Mouse (Mus musculus): ENCODE measurements around the gene Cnot11.

The Cnot11 gene

GRCm38 (mm10) chr1:39533917-39534316, 875 bp upstream of the Cnot11 start:
- DNase-seq (ENCODE audit: low spot score in 2 of 2): no peak

DNA sequence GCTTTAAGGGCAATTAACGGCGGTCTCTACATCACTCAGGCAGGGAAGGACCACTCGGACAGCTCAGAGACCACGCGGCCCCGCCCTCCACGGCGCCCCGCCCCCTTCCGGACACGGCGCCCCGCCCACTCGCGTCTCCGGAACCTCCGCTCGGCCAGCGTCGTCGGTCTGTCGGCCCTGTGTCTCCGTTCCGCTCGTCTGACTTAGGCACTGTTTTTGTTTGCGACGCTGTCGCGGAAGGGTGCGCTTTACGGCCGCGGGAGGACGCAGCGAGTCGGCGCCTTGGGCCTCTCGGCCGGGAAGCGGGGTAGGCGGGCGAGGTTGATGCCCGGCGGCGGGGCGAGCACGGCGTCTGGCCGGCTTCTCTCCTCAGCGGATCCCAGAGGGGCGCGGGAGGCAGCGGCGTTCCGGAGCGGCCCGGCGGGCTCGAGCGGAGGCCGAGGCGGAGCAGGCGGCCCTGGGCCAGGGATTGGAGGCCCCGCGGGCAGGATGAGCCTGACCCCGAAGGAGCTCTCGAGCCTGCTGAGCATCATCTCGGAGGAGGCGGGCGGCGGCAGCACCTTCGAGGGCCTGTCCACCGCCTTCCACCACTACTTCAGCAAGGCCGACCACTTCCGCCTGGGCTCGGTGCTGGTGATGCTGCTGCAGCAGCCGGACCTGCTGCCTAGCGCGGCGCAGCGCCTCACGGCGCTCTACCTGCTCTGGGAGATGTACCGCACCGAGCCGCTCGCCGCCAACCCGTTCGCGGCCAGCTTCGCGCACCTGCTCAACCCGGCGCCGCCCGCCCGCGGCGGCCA, 921 bp downstream of the Cnot11 start:
- peak; percentile 93 to 95 for DNase-seq (ENCODE audit: low spot score in 2 of 2)

DNA sequence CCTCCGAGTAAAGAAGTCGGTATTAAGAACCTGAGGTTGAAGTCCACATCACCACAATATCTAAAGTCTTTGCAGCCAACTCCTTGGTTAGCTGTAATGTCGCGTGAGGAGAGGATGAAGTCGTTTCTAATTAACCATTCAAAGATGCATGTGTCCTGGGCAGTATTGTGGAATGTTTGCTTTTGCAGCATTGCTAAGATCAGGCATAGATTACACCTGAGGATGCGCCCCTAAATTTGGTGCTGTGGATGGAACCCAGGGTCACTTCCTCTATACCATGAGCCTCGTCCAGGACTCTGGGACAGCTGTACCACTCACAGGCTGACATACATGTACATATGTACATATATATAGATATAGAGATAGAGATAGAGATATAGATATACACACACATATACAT, 1.9 kb downstream of the Cnot11 start:
- no peak for DNase-seq (ENCODE audit: low spot score in 2 of 2)

- no peak for DNase-seq (ENCODE audit: low spot score in 2 of 2)
These were observed 3.0 kb downstream of the Cnot11 start for GRCm38 (mm10) chr1:39537631-39538380.

DNA sequence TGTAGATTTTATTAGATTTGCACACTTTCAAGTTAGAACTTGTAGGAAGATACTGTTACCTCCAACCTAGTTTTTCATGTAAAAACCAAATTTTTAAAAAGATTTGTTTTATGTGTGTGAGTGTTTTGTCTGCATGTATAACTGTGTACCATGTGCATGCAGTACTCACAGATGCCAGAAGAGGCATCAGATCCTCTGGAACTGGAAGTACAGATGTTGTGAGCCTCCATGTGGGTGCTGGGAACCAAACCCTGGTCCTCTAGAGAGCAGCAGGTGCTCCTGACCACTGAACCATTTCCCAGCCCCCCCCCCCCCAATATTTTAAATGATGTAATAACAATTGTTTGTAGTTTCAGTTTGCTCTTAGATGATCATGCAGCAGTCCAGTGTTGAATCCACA, 5.8 kb downstream of the Cnot11 start:
- no peak for DNase-seq (ENCODE audit: low spot score in 2 of 2)

- no peak for DNase-seq (ENCODE audit: low spot score in 2 of 2)
These were observed 10.8 kb downstream of the Cnot11 start for GRCm38 (mm10) chr1:39545589-39545988.

- DNase-seq (ENCODE audit: low spot score in 2 of 2): no peak
These were observed 11.5 kb downstream of the Cnot11 start for GRCm38 (mm10) chr1:39546160-39546866.

DNA sequence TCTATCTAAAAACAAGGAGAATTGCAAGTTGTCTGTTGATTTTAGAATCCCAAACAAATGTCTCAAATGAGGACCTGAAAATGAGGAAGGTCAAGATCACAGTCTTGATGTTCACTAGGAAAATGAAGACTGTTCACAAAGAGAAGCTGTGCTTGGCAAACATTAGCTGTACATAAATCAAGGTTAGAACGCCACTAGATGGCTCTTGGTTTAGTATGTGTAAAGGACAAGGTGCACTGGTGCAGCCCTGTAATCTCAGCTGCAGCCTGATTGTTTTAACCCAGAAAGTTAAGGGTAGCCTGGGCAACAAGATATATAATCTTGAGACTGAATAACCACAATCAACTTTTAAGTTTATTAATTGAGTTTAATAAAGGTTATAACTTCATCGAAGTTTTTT, 12.4 kb downstream of the Cnot11 start:
- no peak for DNase-seq (ENCODE audit: low spot score in 2 of 2)

- DNase-seq (ENCODE audit: low spot score in 2 of 2): no peak
These were observed 15.0 kb downstream of the Cnot11 start for GRCm38 (mm10) chr1:39549831-39550230.

DNA sequence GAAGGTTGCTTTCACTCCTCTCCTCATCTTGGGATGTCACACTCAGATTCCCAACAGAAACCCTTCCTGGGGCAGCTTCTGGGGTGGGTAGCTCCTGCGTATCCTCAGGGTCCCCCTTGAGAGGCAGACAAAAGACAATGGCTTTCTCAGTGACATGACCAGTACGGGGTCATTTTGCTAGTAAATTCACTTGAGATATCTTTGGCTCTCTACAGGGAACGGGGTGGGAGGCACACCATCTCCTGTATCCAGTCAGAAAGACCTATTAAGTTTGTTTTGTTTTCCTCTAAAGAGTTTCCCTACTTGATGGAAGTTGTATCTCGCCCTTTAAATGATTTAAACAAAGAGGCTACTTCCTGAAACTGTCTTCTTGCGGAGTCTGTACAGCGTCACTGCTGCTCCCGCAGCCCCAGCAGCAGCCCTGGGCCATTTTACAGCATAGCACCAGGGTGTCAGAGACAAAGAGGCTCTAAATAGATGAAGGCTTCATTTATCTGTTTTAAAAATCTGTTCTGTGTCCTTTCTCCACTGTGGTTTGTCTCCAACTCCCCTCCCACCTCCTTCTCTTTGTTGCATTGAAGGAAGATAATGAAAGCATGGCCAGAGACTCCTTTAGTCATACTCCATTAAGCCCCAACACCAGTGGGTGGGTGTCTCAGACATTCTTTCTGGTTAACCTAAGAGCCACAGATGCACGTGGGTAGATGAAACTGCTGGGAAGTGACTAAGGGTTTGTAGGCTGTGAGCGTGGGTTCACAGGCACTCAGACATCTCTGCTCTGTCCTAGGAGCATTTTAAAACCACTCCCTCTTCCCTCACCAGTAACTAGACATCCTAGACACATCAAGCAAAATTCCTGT, 21.0 kb downstream of the Cnot11 start:
- no peak for DNase-seq (ENCODE audit: low spot score in 2 of 2)

- peak; percentile 17 to 25 for DNase-seq (ENCODE audit: low spot score in 2 of 2)
These were observed 24.2 kb downstream of the Cnot11 start for GRCm38 (mm10) chr1:39559009-39559408.

- no peak for DNase-seq (ENCODE audit: low spot score in 2 of 2)
These were observed 27.1 kb downstream of the Cnot11 start for GRCm38 (mm10) chr1:39561920-39562319.

DNA sequence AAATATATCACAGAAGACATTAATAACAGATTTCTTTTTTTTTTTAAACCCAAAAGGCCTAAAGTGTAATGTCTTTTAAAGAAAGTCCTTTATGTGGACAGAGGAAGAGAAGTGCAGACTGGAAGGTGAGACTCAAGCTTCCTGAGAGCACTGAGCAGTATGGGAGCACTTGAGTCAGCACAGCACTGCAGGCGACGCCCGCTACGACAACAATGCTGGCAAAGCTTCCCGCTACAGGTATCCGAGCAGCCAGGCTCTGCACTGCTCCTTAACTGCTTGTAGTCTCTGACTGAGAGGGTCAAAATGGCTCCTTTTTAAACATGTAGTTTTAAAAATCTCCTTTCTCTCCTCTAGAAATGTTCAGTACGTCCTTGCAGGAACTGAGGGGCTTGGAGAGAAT, 28.4 kb downstream of the Cnot11 start:
- DNase-seq (ENCODE audit: low spot score in 2 of 2): no peak

- no peak for DNase-seq (ENCODE audit: low spot score in 2 of 2)
These were observed 29.8 kb downstream of the Cnot11 start for GRCm38 (mm10) chr1:39564603-39565002.

- DNase-seq (ENCODE audit: low spot score in 2 of 2): no peak
These were observed 33.3 kb downstream of the Cnot11 start for GRCm38 (mm10) chr1:39568079-39568478.

GRCm38 (mm10) chr1:39571653-39572052, 36.9 kb downstream of the Cnot11 start:
- no peak for DNase-seq (ENCODE audit: low spot score in 2 of 2)

DNA sequence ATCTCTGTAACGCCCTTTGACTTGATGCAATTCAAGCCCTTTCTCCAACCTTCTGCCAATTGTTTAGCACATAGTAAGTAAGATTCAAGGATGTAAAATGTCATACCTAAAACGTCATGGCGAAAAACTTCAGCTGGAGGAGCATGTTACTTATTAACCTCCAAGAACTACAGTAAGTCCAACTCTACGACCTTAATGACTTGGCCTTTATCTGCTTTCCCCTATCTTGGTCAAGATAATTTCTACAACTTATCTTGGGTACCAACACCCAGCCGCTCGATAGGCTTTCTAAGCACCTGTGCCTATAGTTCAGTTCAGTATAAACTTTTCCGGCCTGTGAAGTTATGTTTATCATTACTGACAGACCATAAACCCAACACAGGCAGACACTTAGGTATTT, 39.1 kb downstream of the Cnot11 start:
- no peak for DNase-seq (ENCODE audit: low spot score in 2 of 2)

GRCm38 (mm10) chr1:39575778-39576375, 41.1 kb downstream of the Cnot11 start:
- no peak for DNase-seq (ENCODE audit: low spot score in 2 of 2)

GRCm38 (mm10) chr1:39576431-39577243, 41.8 kb downstream of the Cnot11 start:
- DNase-seq (ENCODE audit: low spot score in 2 of 2): peak; percentile 57 to 63

DNA sequence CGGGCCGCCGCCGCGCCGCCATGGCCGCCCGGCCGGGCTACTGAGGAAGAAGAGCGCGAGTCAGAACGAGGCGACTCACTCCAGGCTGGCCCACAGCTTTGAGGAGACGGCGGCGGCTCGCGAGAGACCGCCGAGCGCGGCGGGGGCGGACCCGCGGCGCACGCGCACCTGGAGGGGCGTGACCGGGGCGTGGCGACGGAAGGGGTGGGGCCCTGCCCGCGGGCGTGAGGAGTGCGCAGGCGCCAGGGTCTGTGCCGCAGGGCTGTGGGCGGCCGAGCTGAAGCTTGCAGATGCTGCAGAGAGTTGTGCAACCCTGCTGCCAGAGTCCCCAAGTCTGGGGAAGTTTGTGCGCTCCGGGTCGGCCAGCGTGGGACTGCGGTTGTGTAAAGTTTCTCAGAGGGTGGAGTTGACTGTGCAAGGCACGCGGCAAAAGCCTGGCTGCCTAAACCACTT, 42.5 kb downstream of the Cnot11 start, which contains the start of gene Rnf149:
Gene Rnf149, minus strand, starts transcription at position 153 of the 453 bp plus-strand sequence.
- peak; percentile 95 to 99 for DNase-seq (ENCODE audit: low spot score in 2 of 2)
